Mouse (Mus musculus): ENCODE measurements around the gene Zfp786.
"Not testable (repeated sequence)": the region's sequence is repeated elsewhere in the genome, so short reads cannot be mapped to it uniquely, and the experiment has no call there.

Gene Zfp786

GRCm38 (mm10) chr6:47771760-47772159, 58.9 kb downstream of the Zfp786 start:
- not testable (repeated sequence) for DNase-seq

DNA sequence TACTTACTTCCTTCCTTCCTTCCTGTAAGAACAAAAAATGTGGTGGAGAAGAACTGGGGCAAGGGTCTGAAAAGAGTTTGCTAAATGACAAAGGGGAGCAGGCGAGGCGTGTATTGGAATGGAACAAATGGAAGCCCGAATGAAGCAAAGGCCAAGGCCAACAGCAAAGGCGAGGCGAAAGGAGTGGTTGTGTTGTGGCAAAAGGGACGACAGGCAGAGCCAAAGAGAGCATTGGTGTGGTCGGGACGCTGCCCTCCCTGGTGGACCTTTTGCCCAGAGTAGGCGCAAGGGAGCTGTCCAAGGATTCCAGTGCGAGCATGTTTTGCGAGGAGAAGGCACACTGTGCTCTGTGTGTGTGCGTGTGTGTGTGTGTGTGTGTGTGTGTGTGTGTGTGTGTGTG, 59.6 kb downstream of the Zfp786 start:
- DNase-seq: not testable (repeated sequence)

DNA sequence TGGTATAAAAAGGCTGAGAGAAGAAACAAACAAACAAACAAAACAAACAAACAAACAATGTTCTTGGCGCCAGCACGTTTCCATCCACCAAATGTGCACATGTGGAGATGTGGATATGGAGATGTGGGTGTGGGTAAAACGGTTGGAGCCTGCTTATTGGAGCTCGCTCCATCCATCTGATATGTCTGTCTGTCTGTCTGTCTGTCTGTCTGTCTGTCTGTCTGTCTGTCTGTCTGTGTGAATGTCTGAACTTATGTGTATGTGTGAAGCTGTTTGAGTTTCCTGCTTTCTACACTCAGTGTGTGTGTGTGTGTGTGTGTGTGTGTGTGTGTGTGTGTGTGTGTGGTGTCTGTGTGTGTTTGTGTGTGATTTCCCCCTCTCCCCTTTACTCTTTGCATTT, 60.8 kb downstream of the Zfp786 start:
- DNase-seq: not testable (repeated sequence)

Measured in kidney, adult 11 months (tissue).